Mouse (Mus musculus) brown adipose tissue, adult 24 weeks (tissue): ENCODE results near the gene Zfp967. TPM values are rescaled to one million over a fixed set of nuclear protein-coding genes. Genes with fewer than 3 reads are reported as not detected.
"Not testable (repeated sequence)": the region's sequence is repeated elsewhere in the genome, so short reads cannot be mapped to it uniquely, and the experiment has no call there.

ENCODE experiments used
- H3K27ac ChIP-seq: fragments of 200-500 bp; replicated peaks from 2 replicates; pipeline ENCODE4 v1.5.1; 2012; ENCODE audit warnings: low read depth, mild to moderate bottlenecking, low read length
- H3K4me1 ChIP-seq: fragments of 200-500 bp; 2 replicates; pipeline ENCODE4 v1.6.1; 2012; ENCODE audit warnings: low read length, mixed read lengths; ENCODE audit not compliant: control insufficient read depth, insufficient read depth, insufficient read length
- H3K4me3 ChIP-seq: fragments of 200-500 bp; 2 replicates; pipeline ENCODE4 v1.5.1; 2012; ENCODE audit warnings: low read depth, mild to moderate bottlenecking, low read length, moderate library complexity; ENCODE audit not compliant: insufficient read depth
- polyA plus RNA-seq: library from polyadenylated mRNA; stranded (reverse); fragments of >200 nt; gene quantifications from 2 replicates; pipeline ENCODE4 v1.2.4, GENCODE M21; 2012; ENCODE audit not compliant: missing spikeins, insufficient read depth, insufficient read length

The Zfp967 gene
- 2.9 TPM in 1 of 2 replicates, not detected in the other for polyA plus RNA-seq

DNA sequence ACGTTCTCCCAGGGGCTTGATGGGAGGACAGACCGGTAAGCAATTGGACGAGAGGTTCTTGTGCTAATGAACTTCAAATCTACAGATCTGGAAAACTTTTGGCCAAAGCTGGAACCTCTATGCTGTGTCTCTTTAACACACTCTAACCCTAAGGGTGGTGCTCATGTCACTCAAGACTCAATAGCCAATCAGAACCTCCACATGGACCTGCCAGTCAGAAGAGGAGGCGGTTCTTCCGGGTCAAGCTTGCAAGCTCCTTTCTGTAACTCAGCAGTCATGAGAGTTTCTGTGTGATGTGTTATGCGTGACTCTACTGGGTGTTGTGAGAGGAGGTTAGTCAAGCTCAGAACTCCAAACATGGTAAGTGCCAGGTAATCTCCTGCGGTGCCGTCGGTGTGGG is at the start of gene Zfp967:
Zfp967 (plus strand) TSS at position 301 of the 400 bp plus-strand sequence.
- not testable (repeated sequence) for H3K4me3 ChIP-seq, H3K4me1 ChIP-seq, H3K27ac ChIP-seq

DNA sequence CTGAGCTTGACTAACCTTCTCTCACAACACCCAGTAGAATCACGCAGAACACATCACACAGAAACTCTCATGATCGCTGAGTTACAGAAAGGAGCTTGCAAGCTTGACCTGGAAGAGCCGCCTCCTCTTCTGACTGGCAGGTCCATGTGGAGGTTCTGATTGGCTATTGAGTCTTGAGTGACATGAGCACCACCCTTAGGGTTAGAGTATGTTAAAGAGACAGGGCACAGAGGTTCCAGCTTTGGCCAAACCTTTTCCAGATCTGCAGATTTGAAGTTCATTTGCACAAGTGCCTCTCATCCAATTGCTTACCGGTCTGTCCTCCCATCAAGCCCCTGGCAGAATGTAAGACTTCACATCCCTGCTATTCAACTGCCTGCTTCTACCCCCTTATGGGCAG is 34.2 kb upstream of the Zfp967 start, which contains the start of gene Gm14434:
Gm14434 (minus strand) TSS at position 101 of the 400 bp plus-strand sequence.
- not testable (repeated sequence) for H3K4me1 ChIP-seq, H3K27ac ChIP-seq, H3K4me3 ChIP-seq

Other genes with a start within 250 kb of the Zfp967 start
- gene Gm11009, start 201.6 kb upstream of the Zfp967 start, polyA plus RNA-seq, result not detected in 2 replicates
- 7.7 and 16.1 TPM in 2 replicates for gene Gm14435, start 97.5 kb upstream of the Zfp967 start, polyA plus RNA-seq
- gene Gm14434, start 34.3 kb upstream of the Zfp967 start, polyA plus RNA-seq, result 33.1 and 45.0 TPM in 2 replicates
- gene Gm14308, start 115.3 kb downstream of the Zfp967 start, polyA plus RNA-seq, result not detected in 2 replicates
- 18.2 and 21.0 TPM in 2 replicates for gene Zfp973, start 149.5 kb downstream of the Zfp967 start, polyA plus RNA-seq
- 6.9 and 14.3 TPM in 2 replicates for gene Gm14305, start 187.3 kb downstream of the Zfp967 start, polyA plus RNA-seq